Mouse (Mus musculus) left cerebral cortex, postnatal 14 days (tissue): ENCODE results near the gene Dmd. TPM values are rescaled to one million over a fixed set of nuclear protein-coding genes. Genes with fewer than 3 reads are reported as not detected.
A peak's percentile ranks its signal among the peaks of the same experiment; 100 is the strongest.

Experiments
- DNase-seq, 2 experiments: peaks; one replicate each; pipeline ENCODE4 v3.0.0; 2021 to 2022; ENCODE audit warnings: low spot score in 2 of 2, mixed read lengths in 1 of 2
- intact Hi-C: fragments of 180-260 bp; cut with DNase I; formaldehyde crosslinking; loops from one replicate; pipeline ENCODE4 v1.15.1; 2025
- total RNA-seq, 2 experiments: library from RNA; stranded (reverse); gene quantifications; 2 replicates each; pipeline ENCODE4 v1.2.3; 2021

Gene Dmd
- total RNA-seq, 2 experiments from 2014 or later: 61.3 to 61.7 TPM

DNA sequence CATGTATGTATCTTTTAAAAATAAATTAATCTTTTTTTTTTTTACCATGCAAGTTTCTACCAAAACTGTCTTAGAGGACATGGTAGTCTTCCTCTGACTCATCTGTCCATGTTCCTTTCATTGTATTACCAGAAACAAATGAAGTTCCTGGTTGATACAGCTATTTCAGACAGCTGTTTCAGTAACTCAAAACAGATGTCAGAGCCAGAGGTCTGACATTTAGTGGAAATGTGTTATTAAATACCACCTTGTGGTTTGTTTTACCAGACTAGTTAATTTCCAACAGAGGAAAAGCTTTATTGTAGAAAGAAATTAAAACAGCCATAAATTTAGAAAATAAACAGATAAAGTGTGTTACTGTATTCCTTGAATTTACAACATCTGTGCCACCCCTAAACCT is 2245.2 kb downstream of the Dmd start:
- no peak for DNase-seq
- intact Hi-C loops: no loop called here

- intact Hi-C loops: no loop called here
- DNase-seq: no peak
These were observed 2249.0 kb downstream of the Dmd start for GRCm38 (mm10) chrX:85197688-85198087.

DNA sequence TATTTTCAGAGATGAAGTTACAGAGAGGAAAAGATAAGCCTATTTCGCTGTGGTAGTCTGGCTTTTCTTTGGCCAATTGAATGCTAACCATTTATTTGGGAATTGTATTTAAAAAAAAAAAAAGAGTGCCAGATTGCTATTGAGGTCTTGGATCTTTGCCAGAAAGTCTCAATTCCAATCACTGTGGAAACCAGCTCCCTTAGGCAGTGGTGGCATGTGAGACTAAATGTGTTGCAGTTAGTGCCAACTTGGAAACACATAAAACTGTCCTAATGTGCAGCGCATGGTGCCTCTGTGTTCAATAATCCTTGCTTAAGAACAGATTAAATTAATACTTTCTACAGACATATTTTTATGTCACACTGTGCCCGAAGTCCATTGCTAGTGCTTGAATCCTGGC is 2250.7 kb downstream of the Dmd start:
- peak in 1 of 2 experiments; percentile 33 for DNase-seq
- intact Hi-C loops: no loop called here

DNA sequence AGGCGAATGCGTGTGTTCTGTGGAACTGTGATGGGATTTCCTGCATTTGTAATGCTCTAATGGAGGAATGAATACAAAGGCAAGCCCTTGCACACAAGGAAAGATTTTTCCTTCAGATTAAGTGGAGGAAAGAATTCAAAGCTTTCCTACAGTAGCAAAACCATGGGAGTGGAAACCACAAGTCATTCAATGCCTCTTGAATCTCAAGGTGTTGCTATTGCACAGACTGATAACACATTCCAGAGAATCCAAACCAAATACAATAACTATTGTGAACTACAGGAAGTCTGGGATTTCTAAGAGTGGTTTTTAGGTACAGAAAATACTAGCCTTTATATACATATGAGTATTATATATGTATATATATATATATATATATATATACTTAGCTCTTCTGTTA is 2258.3 kb downstream of the Dmd start:
- intact Hi-C loops: no loop called here
- no peak for DNase-seq

GRCm38 (mm10) chrX:85226883-85227282 is 2278.2 kb downstream of the Dmd start:
- DNase-seq: no peak
- intact Hi-C loops: no loop called here

GRCm38 (mm10) chrX:85249379-85249778 is 2300.7 kb downstream of the Dmd start, which contains the start of gene Fthl17a:
Fthl17a (plus strand) TSS chrX:85249679.
- DNase-seq: no peak
- intact Hi-C loops: no loop called here
